Mouse (Mus musculus) ovary, postnatal 36 days (tissue): ENCODE data around the gene Klhl40.
A peak's percentile ranks its signal among the peaks of the same experiment; 100 is the strongest.

ENCODE experiments used
- DNase-seq: peaks from one replicate; pipeline ENCODE4 v3.0.0; 2022; ENCODE audit warnings: low spot score, mixed read lengths

The Klhl40 gene

GRCm38 (mm10) chr9:121777484-121778065 lies at the start of gene Klhl40:
Gene Klhl40 (plus strand): TSS chr9:121777607.
- DNase-seq: no peak

GRCm38 (mm10) chr9:121740490-121740889 lies 36.9 kb upstream of the Klhl40 start:
- no peak for DNase-seq

- no peak for DNase-seq
Observed at GRCm38 (mm10) chr9:121741168-121741567, 36.2 kb upstream of the Klhl40 start.

- no peak for DNase-seq
Observed at GRCm38 (mm10) chr9:121744051-121744450, 33.4 kb upstream of the Klhl40 start.

GRCm38 (mm10) chr9:121752774-121753173 lies 24.6 kb upstream of the Klhl40 start:
- DNase-seq: no peak

- DNase-seq: no peak
Observed at GRCm38 (mm10) chr9:121754624-121755023, 22.8 kb upstream of the Klhl40 start.

- DNase-seq: no peak
Observed at GRCm38 (mm10) chr9:121756785-121757184, 20.6 kb upstream of the Klhl40 start.

- DNase-seq: peak; percentile 18
Observed at GRCm38 (mm10) chr9:121757432-121757831, 20.0 kb upstream of the Klhl40 start.

- DNase-seq: no peak
Observed at GRCm38 (mm10) chr9:121757835-121758814, 19.3 kb upstream of the Klhl40 start.

GRCm38 (mm10) chr9:121759091-121760081 lies 18.0 kb upstream of the Klhl40 start, which contains the start of gene Zfp651:
Gene Zfp651 (plus strand): TSS chr9:121759330.
- peak; percentile 76 for DNase-seq

- peak; percentile 80 for DNase-seq
Observed at GRCm38 (mm10) chr9:121760271-121761090, 16.9 kb upstream of the Klhl40 start.

- no peak for DNase-seq
Observed at GRCm38 (mm10) chr9:121761091-121761665, 16.2 kb upstream of the Klhl40 start.

- no peak for DNase-seq
Observed at GRCm38 (mm10) chr9:121761787-121762186, 15.6 kb upstream of the Klhl40 start.

GRCm38 (mm10) chr9:121762248-121762647 lies 15.2 kb upstream of the Klhl40 start:
- DNase-seq: no peak

GRCm38 (mm10) chr9:121762761-121763160 lies 14.6 kb upstream of the Klhl40 start:
- no peak for DNase-seq

- DNase-seq: peak; percentile 59
Observed at GRCm38 (mm10) chr9:121763716-121764115, 13.7 kb upstream of the Klhl40 start.

- DNase-seq: no peak
Observed at GRCm38 (mm10) chr9:121765166-121765855, 12.1 kb upstream of the Klhl40 start.

GRCm38 (mm10) chr9:121772412-121772811 lies 5.0 kb upstream of the Klhl40 start:
- no peak for DNase-seq

- no peak for DNase-seq
Observed at GRCm38 (mm10) chr9:121775951-121776350, 1.5 kb upstream of the Klhl40 start.

- no peak for DNase-seq
Observed at GRCm38 (mm10) chr9:121776511-121776910, 896 bp upstream of the Klhl40 start.
